Mouse (Mus musculus): ENCODE data around the gene Olfr672.
"Not testable (repeated sequence)": the region's sequence is repeated elsewhere in the genome, so short reads cannot be mapped to it uniquely, and the experiment has no call there.

Olfr672 gene

DNA sequence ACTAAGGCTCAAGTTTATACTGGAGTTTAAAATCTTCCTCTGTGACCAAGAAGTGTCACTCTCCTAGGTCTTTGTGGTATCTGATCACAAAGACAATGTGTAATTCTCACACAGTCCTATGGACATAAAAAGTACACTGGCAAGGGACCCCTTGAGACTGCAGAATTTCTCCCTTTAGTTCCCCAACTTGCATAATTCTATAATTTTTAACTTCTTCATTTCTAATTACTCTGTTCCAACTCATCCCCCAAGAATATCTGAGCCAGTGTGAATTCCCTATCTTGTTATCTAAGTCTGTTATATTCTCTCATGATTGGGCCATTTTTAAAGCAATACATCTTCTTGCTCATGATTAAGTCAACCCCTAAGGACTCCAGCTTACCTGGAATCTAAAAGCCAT lies at the start of gene Olfr672:
TSS of gene Olfr672 (minus strand) at position 101 of the 400 bp plus-strand sequence.
- no peak for DNase-seq (ENCODE audit: low spot score)

DNA sequence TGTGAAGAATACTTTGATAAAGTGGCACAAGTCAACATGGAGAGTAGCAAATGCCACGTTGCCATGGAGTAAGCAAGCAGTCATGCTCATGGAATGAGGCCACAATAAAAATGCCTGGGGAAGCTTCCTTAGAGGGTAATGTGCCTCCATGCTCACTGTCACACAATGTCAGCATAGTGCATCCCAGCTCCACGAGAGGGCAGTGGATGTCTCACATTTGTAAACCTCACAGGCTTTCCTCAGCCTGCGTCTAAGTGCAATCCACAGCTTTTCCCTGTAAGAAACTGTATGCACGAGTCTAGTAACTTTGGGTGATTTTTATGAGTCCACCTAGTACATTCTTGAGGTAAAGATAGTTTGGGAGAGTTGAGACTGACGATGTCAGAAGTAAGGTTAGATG lies 32.0 kb upstream of the Olfr672 start:
- peak; percentile 15 for DNase-seq (ENCODE audit: low spot score)

DNA sequence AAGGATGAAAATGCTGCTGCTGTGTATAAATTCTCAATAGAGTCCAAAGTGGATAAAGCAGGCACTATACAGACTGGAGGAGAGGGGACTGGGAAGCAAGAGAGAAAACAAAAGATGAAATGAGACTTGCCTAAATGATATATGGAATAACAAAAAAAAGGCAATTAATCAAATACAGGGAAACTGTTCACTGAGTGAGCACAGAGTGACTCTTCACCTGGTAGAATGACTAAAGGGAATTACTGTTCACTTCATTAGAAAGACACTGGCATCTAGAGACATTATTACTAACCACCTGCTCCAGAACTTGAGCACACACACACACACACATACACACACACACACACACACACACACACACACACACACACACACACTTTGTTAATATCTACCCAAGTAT lies 30.6 kb upstream of the Olfr672 start, which contains the start of gene Olfr676:
TSS of gene Olfr676 (plus strand) at position 301 of the 400 bp plus-strand sequence.
- DNase-seq (ENCODE audit: low spot score) = no peak

DNA sequence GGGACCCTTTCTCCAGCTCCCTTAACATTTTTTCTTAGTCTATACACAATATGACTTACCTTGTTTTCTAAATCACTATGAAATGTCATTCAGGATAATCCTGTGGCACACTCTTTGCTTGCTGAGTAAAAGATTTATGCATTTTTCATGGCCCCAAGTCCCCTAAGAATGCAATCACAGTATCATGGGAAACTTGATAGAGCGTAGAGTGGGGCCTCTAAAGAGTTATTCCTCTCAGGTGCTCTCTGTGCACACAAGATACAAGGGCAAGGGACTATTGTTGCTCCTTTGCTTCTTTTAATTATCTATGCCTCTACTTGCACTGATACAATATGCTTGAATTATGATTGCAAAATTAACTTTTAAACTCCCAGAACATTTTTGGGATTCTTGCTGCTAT lies 26.5 kb upstream of the Olfr672 start, which contains the start of gene Olfr675:
TSS of gene Olfr675 (minus strand) at position 101 of the 400 bp plus-strand sequence.
- DNase-seq (ENCODE audit: low spot score) = no peak

DNA sequence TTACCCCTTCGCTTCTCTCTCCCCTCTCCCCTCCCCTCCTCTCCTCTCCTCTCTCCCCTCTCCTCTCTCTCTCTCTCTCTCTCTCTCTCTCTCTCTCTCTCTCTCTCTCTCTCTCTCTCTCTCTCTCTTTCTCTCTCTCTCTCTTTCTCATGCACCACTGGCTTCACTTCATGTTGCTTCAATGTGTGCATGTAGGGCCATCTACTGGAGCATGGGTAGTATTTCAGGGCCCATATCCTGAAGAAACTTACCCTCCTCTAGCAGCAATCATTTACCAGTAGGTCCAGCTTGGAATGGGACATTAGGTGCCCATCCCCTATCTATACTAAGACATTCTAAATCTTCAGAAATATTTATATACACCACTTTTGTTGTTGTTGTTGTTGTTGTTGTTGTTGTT lies 20.7 kb upstream of the Olfr672 start:
- DNase-seq (ENCODE audit: low spot score) = peak; percentile 58

DNA sequence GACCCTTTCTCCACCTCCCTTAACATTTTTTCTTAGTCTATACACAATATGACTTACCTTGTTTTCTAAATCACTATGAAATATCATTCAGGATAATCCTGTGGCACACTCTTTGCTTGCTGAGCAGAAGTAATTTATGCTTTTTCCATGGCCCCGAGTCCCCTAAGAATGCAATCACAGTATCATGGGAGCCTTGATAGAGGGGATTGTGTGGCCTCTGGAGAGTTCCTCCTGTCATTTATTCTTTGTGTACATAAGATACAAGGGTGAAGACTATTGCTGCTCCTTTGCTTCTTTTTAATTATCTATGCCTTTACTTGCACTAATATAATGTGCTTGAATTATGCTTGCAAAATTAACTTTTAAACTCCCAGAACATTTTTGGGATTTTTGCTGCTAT lies 22.8 kb downstream of the Olfr672 start, which contains the start of gene Olfr671:
TSS of gene Olfr671 (minus strand) at position 101 of the 400 bp plus-strand sequence.
- DNase-seq (ENCODE audit: low spot score) = no peak

DNA sequence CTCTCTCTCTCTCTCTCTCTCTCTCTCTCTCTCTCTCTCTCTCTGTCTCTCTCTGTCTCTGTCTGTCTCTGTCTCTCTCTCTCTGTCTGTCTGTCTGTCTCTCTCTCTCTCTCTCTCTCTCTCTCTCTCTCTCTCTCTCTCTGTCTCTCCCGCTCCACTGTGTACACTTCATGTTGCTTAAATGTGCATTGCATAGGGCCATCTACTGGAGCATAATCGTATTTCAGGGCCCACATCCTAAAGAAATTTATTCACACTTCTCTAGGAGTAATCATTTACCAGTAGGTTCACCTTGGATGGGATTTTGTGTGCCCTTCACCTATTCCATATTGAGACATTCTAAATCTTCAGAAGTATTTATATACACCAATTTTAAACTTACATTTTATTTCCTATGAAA lies 29.3 kb downstream of the Olfr672 start:
- DNase-seq (ENCODE audit: low spot score) = peak; percentile 37

DNA sequence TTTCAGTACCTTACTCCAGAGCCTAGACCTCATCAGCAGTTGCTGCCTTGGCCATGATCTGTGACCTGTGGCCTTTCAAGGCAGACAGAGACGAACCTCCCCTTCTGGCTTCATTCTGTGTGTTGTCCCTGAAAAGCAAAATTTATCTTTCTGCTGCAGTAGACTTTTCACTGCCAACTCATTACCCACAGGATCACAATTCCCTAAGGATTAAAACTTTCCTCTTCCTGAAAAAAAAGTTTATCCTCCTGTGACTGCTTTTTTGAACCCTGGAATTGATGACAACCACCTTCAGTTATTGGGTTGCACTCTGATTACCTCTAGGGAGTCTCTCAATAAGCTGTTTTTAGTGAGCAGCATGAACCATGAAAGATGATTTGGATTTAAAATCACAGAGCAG lies 39.3 kb downstream of the Olfr672 start, which contains the start of gene Olfr670:
TSS of gene Olfr670 (minus strand) at position 101 of the 400 bp plus-strand sequence.
- DNase-seq (ENCODE audit: low spot score) = peak; percentile 11

DNA sequence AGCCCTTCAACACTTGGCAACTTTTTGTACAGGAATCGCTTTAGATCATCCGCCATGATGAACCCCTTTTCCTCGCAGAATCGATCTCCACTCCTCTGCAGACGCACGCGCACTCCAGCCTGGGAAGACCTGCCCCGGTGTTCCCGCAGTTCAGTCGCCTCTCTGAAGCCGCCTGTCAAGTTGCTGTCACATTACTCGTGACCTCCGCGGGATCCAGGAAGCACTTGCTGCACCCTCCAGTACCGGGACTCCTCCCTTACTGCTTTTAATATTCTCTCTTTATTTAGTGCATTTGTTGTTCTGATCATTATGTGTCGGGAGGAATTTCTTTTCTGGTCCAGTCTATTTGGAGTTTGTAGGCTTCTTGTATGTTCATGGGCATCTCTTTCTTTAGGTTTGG lies 51.6 kb downstream of the Olfr672 start:
- DNase-seq (ENCODE audit: low spot score) = not testable (repeated sequence)

All from adipocyte (in vitro differentiated cells).